Mouse (Mus musculus) hindbrain, postnatal 0 days (tissue): ENCODE data around the gene Zfp618. TPM values are rescaled to one million over a fixed set of nuclear protein-coding genes. Genes with fewer than 3 reads are reported as not detected.
A peak's percentile ranks its signal among the peaks of the same experiment; 100 is the strongest.

ENCODE experiments used
- ATAC-seq: fragments of 200-750 bp; cut with Nextera tagmentation; 2 replicates; pipeline ENCODE4 v1.8.0; 2017; ENCODE audit warnings: mild to moderate bottlenecking, moderate TSS enrichment, moderate library complexity
- DNase-seq: peaks from one replicate; pipeline ENCODE4 v3.0.0-alpha.2; 2015; ENCODE audit warnings: low spot score
- H3K27ac ChIP-seq: fragments of 300-500 bp; sonication (generic); 2 replicates; pipeline ENCODE4 v1.5.1; 2014; ENCODE audit warnings: mild to moderate bottlenecking
- H3K27me3 ChIP-seq: fragments of 300-500 bp; sonication (generic); 2 replicates; pipeline ENCODE4 v1.6.1; 2014; ENCODE audit warnings: low read length, mixed read lengths; ENCODE audit not compliant: insufficient read depth
- H3K36me3 ChIP-seq: fragments of 300-500 bp; sonication (generic); 2 replicates; pipeline ENCODE4 v1.6.1; 2014; ENCODE audit warnings: low read length, mixed read lengths; ENCODE audit not compliant: insufficient read depth
- H3K4me1 ChIP-seq: fragments of 300-500 bp; sonication (generic); 2 replicates; pipeline ENCODE4 v1.6.1; 2014; ENCODE audit warnings: antibody characterized with exemption, low read length, mixed read lengths; ENCODE audit not compliant: insufficient read depth
- H3K4me2 ChIP-seq: fragments of 300-500 bp; sonication (generic); 2 replicates; pipeline ENCODE4 v1.6.1; 2014; ENCODE audit warnings: low read depth, mild to moderate bottlenecking, low read length, moderate library complexity, mixed read lengths
- H3K4me3 ChIP-seq: fragments of 300-500 bp; sonication (generic); 2 replicates; pipeline ENCODE4 v1.5.1; 2014; ENCODE audit warnings: low read length
- H3K9ac ChIP-seq: fragments of 300-500 bp; sonication (generic); replicated peaks from 2 replicates; pipeline ENCODE4 v1.6.1; 2014; ENCODE audit warnings: mild to moderate bottlenecking, low read length, moderate library complexity, mixed read lengths
- H3K9me3 ChIP-seq: fragments of 300-500 bp; sonication (generic); 2 replicates; pipeline ENCODE4 v1.6.1; 2016; ENCODE audit warnings: low read length, mixed read lengths
- CTCF ChIP-seq: IDR thresholded peaks from 2 replicates; pipeline ENCODE4 v1.5.1; 2016; ENCODE audit warnings: antibody characterized with exemption, control low read depth, low read depth
- WGBS: fragments of 180-500 bp; shearing (Covaris S2); extraction: QIAGEN DNeasy Blood & Tissue Kit; methylation state at CpG from one replicate; pipeline ENCODE4 v1.1.7; 2014; 5-methylcytosine and 5-hydroxymethylcytosine counted together
- polyA plus RNA-seq: library from polyadenylated mRNA; unstranded; fragments of >200 nt; fragmentation: Nextera tagmentation; extraction: Ambion mirVana; gene quantifications from 2 replicates; pipeline ENCODE4 v1.2.1, GENCODE M21; 2015
- total RNA-seq: library from RNA; depleted of rRNA; stranded (reverse); fragments of >200 nt; gene quantifications from 2 replicates; pipeline ENCODE4 v1.2.3, GENCODE M21; 2014

Gene Zfp618
- total and polyA plus RNA-seq, 2 experiments from 2014 or later = 16.2 to 26.8 TPM

DNA sequence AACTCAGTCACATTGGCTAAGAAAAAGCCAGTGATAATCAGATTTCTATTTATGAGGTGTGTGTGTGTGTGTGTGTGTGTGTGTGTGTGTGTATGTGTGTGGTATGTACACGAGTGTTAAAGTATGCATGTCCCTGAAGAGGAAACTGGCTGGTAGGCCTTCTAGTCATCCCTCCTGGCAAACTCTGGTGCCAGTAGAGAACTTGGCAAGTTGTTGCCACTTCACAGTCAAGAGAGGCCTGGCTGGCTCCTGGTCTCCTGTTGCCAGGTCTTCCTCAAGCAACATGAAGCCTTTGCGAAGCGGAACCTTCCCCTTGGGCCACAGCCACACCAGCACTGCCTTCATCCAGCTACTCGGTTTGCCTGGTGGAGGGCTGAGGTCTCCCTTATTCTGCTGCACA, 44.9 kb downstream of the Zfp618 start:
- no peaks in the 10 kb centered on the region for H3K36me3 ChIP-seq
- DNase-seq = peak; percentile 73
- peak; percentile 66; the same call in 1 of the 2 replicates for ATAC-seq
- no peaks in the 10 kb centered on the region; the same call in 1 of the 2 replicates for H3K4me1 ChIP-seq
- no peak overlapping the region for H3K27ac ChIP-seq
- no peak overlapping the region for H3K4me2 ChIP-seq
- no peak for TF ChIP-seq CTCF
- WGBS = 50% methylated on average over 4 of the region's 4 CpGs
- no peak overlapping the region for H3K9ac ChIP-seq
- no peak overlapping the region for H3K4me3 ChIP-seq
- H3K27me3 ChIP-seq = no peaks in the 10 kb centered on the region
- no peaks in the 10 kb centered on the region for H3K9me3 ChIP-seq

DNA sequence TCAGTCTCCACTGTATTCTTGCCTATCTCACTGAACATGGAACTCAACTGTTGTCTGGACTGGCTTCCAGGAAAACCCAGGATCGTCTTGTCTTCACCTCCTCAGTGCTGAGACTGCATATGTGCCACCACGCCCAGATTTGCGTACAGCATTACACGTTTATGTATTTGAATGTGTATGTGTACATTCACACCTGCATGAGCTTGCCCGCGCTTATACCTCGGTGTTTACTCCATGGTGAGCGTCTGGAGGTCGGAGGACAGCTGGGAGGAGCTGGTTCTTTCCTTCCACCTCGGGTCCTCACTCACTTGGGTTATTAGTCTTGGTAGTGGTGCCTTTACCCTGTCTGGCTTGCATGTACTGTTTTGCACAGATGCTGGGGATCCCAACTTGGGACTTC, 53.2 kb downstream of the Zfp618 start:
- WGBS = 93% methylated on average over 10 of the region's 10 CpGs
- H3K9ac ChIP-seq = no peak overlapping the region
- H3K9me3 ChIP-seq = no peaks in the 10 kb centered on the region
- H3K4me3 ChIP-seq = no peak overlapping the region
- TF ChIP-seq CTCF = no peak
- H3K27me3 ChIP-seq = no peaks in the 10 kb centered on the region
- no peaks in the 10 kb centered on the region for H3K36me3 ChIP-seq
- ATAC-seq (no peak), DNase-seq (no peak)
- H3K27ac ChIP-seq = no peak overlapping the region
- H3K4me1 ChIP-seq = no peaks in the 10 kb centered on the region
- no peak overlapping the region for H3K4me2 ChIP-seq

DNA sequence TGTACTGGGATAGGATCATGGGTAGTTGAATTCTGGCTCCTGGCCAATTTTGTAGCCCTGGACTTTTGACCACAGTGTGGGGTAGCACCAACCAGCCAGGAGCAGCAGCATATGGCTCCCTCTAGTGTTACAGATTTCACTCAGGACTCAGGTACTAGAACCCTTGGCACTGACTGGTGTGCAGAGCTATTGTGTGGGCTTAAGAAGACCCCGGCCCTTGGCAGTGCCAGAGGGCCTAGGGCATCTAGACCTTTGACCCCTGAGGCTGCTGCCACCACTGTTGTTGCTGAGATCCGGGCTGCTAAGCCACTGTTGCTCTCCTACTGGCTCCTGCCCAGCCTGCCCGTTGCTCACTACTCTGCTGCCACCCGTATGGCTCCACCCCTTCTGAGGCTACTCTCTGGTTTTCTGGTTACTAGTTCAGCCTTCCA, 54.1 kb downstream of the Zfp618 start:
- DNase-seq (peak; percentile 24), ATAC-seq (peak; percentile 71)
- TF ChIP-seq CTCF = peak; percentile 53

DNA sequence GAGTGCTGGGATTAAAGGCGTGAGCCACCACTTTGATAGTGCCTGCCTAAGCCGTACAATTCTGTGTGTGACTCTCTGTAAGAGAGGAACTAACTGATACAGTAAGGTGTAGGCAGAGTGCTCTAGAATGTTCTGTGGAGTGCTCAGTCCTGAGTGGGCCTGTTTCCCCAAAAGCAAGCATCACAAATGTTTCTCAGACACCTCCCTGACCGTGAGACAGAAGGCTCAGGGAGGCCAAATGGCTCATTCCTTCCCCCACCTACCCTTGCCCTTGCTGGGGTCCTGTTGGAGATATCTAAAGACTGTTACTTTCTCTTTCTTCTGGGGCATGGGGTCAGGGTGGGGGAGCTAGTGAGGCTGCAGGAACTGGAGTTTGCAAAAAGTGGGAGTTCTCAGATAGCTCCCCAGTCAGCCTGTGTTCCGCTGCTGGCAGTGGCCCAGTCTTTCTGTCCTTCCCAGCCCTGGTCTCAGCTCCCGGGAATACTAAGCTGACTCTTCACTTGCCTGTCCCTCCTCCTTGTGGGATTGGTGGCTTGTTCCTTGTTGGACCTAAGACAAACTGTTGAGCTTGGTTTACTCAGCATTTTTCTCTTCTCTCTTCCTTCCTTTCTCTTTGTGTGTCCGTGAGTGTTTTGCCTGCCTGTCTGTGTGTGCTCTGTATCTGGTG, 55.8 kb downstream of the Zfp618 start:
- 74% methylated on average over 6 of the region's 6 CpGs for WGBS

More for the DNA sequence above, 54.1 kb downstream of the Zfp618 start:
- no peaks in the 10 kb centered on the region for H3K9me3 ChIP-seq
- H3K4me3 ChIP-seq = no peak overlapping the region
- H3K9ac ChIP-seq = no peak overlapping the region
- H3K27me3 ChIP-seq = no peaks in the 10 kb centered on the region
- WGBS = 68% methylated on average over 4 of the region's 4 CpGs
- H3K4me2 ChIP-seq = no peak overlapping the region
- no peaks in the 10 kb centered on the region for H3K36me3 ChIP-seq
- no peaks in the 10 kb centered on the region for H3K4me1 ChIP-seq
- no peak overlapping the region for H3K27ac ChIP-seq

DNA sequence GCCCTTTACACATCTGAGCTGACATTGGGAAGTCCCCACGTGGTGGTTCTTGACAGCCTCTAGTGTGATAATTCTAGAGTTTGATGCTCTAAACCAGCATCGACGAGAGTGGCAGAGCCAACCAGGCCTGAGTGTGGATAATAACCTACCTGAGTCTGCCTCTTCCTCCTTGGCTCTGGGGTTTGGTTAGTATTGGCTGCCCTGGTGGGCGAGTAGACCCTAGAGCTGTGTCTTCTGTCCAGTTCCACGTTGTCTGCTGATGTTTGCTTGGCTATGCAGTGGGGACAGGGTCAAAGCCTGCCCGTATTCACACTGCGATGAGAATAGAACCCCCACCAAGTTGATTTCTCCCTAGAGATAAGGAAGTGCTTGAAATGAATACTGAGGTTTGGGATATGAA, 58.1 kb downstream of the Zfp618 start:
- DNase-seq = no peak
- Histone ChIP-seq H3K27me3 (no peaks in the 10 kb centered on the region), H3K4me3 (no peak overlapping the region), H3K4me1 (no peaks in the 10 kb centered on the region), H3K36me3 (no peaks in the 10 kb centered on the region), H3K27ac (no peak overlapping the region), H3K4me2 (no peak overlapping the region), H3K9ac (no peak overlapping the region), H3K9me3 (no peaks in the 10 kb centered on the region)
- no peak for TF ChIP-seq CTCF
- WGBS = 97% methylated on average over 7 of the region's 7 CpGs
- no peak for ATAC-seq

More for the DNA sequence above, 55.8 kb downstream of the Zfp618 start:
- no peak overlapping the region for H3K4me3 ChIP-seq
- H3K4me2 ChIP-seq = no peak overlapping the region
- ATAC-seq (no peak), DNase-seq (no peak)
- H3K36me3 ChIP-seq = no peaks in the 10 kb centered on the region
- H3K4me1 ChIP-seq = no peaks in the 10 kb centered on the region
- no peak overlapping the region for H3K27ac ChIP-seq
- H3K9ac ChIP-seq = no peak overlapping the region
- H3K9me3 ChIP-seq = no peaks in the 10 kb centered on the region
- TF ChIP-seq CTCF = no peak
- no peaks in the 10 kb centered on the region for H3K27me3 ChIP-seq

DNA sequence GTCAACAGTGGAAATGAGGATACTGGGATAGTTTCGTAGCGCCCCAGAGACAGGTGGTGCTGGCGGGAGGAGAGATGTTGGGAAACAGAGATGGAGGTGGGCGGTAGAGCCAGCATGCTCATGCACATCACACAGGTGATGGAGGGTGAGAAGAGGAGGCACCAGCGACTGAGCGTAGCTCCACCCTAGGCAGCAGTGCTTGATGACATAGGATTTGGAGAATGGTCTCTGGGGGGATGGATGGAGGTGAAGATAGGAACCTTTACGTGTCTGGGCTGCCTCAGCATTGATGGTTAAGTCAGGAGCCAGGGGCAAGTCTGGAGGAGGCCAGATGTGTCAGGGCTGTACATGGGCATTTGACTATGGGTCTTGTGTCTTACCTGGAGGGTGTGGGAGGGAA, 58.7 kb downstream of the Zfp618 start:
- TF ChIP-seq CTCF = no peak
- DNase-seq = no peak
- H3K4me3 ChIP-seq = no peak overlapping the region
- WGBS = 96% methylated on average over 7 of the region's 7 CpGs
- no peak overlapping the region for H3K27ac ChIP-seq
- H3K9ac ChIP-seq = no peak overlapping the region
- H3K4me2 ChIP-seq = no peak overlapping the region
- H3K36me3 ChIP-seq = no peaks in the 10 kb centered on the region
- ATAC-seq = no peak
- H3K4me1 ChIP-seq = no peaks in the 10 kb centered on the region
- H3K27me3 ChIP-seq = no peaks in the 10 kb centered on the region
- no peaks in the 10 kb centered on the region for H3K9me3 ChIP-seq

DNA sequence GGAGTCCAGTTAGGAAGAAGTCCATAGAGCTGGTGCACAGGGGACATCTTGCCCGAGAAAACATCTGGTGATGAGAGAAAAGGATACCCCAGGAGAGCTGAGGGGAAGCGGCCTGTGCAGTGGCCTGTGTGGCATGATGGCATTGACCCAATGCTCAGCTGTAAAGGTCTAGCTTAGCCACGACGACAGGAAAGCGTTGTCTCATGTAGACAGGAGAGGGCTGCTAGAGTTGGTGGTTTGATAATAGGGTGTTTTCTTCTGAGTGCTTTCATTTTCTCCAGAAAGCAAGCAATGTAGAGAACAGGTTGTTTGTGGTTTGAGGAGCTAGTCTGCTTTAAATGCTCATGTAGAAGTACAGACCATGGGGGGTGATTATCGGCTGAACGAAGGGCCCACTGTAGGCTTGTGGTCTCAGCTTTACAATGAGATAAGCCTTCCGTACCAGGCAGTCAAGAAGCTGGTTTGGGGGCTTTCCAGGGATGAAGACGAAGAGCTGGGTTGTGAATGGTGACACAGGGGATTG, 59.4 kb downstream of the Zfp618 start:
- no peak overlapping the region for H3K4me3 ChIP-seq
- ATAC-seq = no peak
- no peak overlapping the region for H3K9ac ChIP-seq
- no peaks in the 10 kb centered on the region for H3K9me3 ChIP-seq
- no peaks in the 10 kb centered on the region for H3K36me3 ChIP-seq
- H3K27me3 ChIP-seq = no peaks in the 10 kb centered on the region
- H3K27ac ChIP-seq = no peak overlapping the region
- H3K4me1 ChIP-seq = no peaks in the 10 kb centered on the region
- no peak for TF ChIP-seq CTCF
- WGBS = 79% methylated on average over 9 of the region's 9 CpGs
- DNase-seq = no peak
- no peak overlapping the region for H3K4me2 ChIP-seq
